Mouse (Mus musculus) heart, embryonic 14.5 days (tissue): ENCODE measurements at regions not wholly inside any gene's neighbourhood (a gene's known extent, or its start where the extent isn't known, plus 50 kb on each side); places are given as distances from the start of the nearest gene placed in this dataset.
A peak's percentile ranks its signal among the peaks of the same experiment; 100 is the strongest.

ENCODE experiments used
- ATAC-seq: fragments of 200-750 bp; cut with Nextera tagmentation; 2 replicates; pipeline ENCODE4 v1.8.0; 2017; ENCODE audit warnings: low read depth, moderate TSS enrichment; ENCODE audit not compliant: insufficient number of reproducible peaks, insufficient read depth, low FRiP score
- H3K27ac ChIP-seq, 2 experiments: fragments of 200-500 bp in 1 of 2; fragments of 300-500 bp in 1 of 2; sonication (generic) in 1 of 2; replicated peaks in 1 of 2; 2 replicates each; pipeline ENCODE4 v1.5.1; 2012 to 2014; ENCODE audit warnings: low read depth in 2 of 2, low read length in 2 of 2, control low read depth in 1 of 2, mild to moderate bottlenecking in 1 of 2, mixed read lengths in 1 of 2; ENCODE audit not compliant: control insufficient read depth in 1 of 2, insufficient read depth in 1 of 2
- H3K27me3 ChIP-seq: fragments of 300-500 bp; sonication (generic); 2 replicates; pipeline ENCODE4 v1.6.1; 2014; ENCODE audit warnings: mild to moderate bottlenecking, low read length, control low read depth; ENCODE audit not compliant: control insufficient read depth, insufficient read depth
- H3K36me3 ChIP-seq: fragments of 300-500 bp; sonication (generic); 2 replicates; pipeline ENCODE4 v1.6.1; 2014; ENCODE audit warnings: mild to moderate bottlenecking, control low read depth, low read length, mixed read lengths; ENCODE audit not compliant: control insufficient read depth, insufficient read depth
- H3K4me1 ChIP-seq, 2 experiments: fragments of 200-500 bp in 1 of 2; fragments of 300-500 bp in 1 of 2; sonication (generic) in 1 of 2; 2 replicates each; pipeline ENCODE4 v1.6.1; 2012 to 2014; ENCODE audit warnings: low read length in 2 of 2, control low read depth in 1 of 2, mixed read lengths in 1 of 2; ENCODE audit not compliant: control insufficient read depth in 2 of 2, insufficient read depth in 2 of 2
- H3K4me2 ChIP-seq: fragments of 300-500 bp; sonication (generic); 2 replicates; pipeline ENCODE4 v1.6.1; 2014; ENCODE audit warnings: mild to moderate bottlenecking, low read length
- H3K4me3 ChIP-seq, 2 experiments: fragments of 200-500 bp in 1 of 2; fragments of 300-500 bp in 1 of 2; sonication (generic) in 1 of 2; 2 replicates each; pipeline ENCODE4 v1.5.1; 2012 to 2014; ENCODE audit warnings: low read length in 2 of 2, mild to moderate bottlenecking in 2 of 2, control low read depth in 1 of 2, low read depth in 1 of 2, moderate library complexity in 1 of 2; ENCODE audit not compliant: control insufficient read depth in 1 of 2, insufficient read depth in 1 of 2
- H3K9ac ChIP-seq: fragments of 300-500 bp; sonication (generic); 2 replicates; pipeline ENCODE4 v1.6.1; 2014; ENCODE audit warnings: mild to moderate bottlenecking, low read length
- H3K9me3 ChIP-seq: fragments of 300-500 bp; sonication (generic); 2 replicates; pipeline ENCODE4 v1.6.1; 2016; ENCODE audit warnings: low read length, control low read depth; ENCODE audit not compliant: control insufficient read depth
- WGBS: fragments of 180-500 bp; shearing (Covaris S2); extraction: QIAGEN DNeasy Blood & Tissue Kit; methylation state at CpG from one replicate; pipeline ENCODE4 v1.1.7; 2014; 5-methylcytosine and 5-hydroxymethylcytosine counted together

DNA sequence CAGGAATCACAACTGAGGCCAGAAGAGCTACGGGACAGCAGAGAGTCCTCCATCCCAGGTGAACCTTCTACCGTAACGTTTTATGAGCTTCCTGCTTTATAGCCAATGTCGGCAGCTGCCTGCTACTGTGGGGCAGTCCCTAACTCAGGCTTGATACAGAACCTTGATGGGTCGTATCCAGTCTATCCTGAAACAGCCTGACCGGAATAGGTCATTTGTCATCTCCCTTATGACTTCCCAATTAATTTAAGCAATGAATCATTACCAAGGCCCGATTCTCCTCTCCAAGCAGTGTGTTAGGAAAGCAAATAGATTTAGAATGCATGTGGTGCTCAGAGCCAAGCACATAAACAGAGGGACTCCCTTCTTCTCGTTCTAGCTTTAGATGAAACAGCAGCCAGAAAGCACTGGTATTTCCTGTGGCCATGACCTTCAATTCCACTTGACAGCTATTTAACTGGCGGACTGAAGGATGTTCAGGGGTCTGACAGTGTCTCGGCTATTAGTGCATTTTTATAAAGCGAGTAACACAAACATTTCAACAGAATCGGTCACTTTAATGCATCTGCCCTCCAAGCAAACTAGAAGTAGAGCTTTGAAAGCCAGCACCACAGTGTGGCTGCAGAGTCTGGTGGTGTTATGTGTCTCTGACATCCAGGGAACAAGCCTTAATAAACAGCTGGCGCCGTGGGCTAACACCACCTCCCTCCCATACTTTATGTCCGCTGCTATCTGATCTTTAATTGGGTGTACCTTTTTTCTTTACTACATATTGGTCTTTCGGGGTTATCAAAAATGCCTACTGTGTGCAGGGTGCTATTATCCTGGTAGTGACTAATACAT is 165.4 kb downstream of the Barhl2 start:
- Histone ChIP-seq H3K4me3 (no peak overlapping the region), H3K9me3 (no peaks in the 10 kb centered on the region), H3K36me3 (no peaks in the 10 kb centered on the region), H3K27me3 (no peaks in the 10 kb centered on the region), H3K4me2 (no peak overlapping the region), H3K4me1 (peaks cover 0 to 6% of the 10 kb centered on the region in 2 experiments; a peak in 2 of 4 replicates), H3K9ac (no peak overlapping the region), H3K27ac (no peak overlapping the region)
- no peak for ATAC-seq
- WGBS = 66% methylated on average over 16 of the region's 16 CpGs

DNA sequence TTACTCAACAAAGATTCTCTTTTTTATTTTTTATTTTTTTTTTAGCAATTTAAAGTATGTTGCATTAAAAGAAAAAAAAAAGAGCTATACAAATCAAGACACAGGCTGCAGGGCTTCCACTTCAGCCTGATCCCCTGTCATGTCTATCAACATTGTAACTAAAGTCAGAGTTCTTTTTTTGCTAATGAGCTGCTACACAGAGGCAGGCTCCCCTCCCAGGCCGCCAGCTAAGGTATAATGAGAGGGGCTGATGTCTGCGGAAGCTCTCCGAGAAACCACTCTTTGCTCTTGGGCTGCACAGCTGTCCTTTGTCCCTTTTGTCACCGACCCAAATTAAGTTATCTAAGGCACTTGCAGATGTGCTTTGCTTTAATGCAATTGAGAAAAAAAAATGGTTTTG is 172.8 kb downstream of the Barhl2 start:
- H3K4me2 ChIP-seq = peak overlapping the region; percentile 53
- no peak for ATAC-seq
- H3K9me3 ChIP-seq = no peaks in the 10 kb centered on the region

DNA sequence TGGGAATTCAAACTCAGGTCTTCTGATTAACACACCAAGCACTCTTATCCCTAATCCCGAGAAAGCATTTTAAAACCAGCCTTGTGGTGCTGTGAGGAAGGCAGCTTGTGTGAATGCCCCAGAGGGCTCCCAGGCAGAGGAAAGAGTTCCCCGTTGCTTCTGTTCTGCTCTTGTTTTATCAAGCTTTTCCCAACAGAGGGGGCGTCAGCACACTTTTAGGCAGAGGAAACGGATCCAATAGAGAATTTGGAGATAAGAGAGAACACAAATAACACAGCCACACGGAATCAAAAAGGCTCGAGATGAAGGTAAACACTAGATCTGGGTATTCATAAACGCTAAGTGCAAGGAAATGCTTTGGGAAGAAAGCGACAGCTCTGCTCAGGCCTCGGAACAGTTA is 173.2 kb downstream of the Barhl2 start:
- 12% methylated on average over 9 of the region's 9 CpGs for WGBS
- ATAC-seq = no peak
- no peaks in the 10 kb centered on the region for H3K9me3 ChIP-seq
- H3K27me3 ChIP-seq = no peaks in the 10 kb centered on the region
- H3K36me3 ChIP-seq = no peaks in the 10 kb centered on the region
- peak overlapping the region; percentile 53 for H3K4me2 ChIP-seq
- H3K9ac ChIP-seq = no peak overlapping the region
- H3K27ac ChIP-seq = no peak overlapping the region
- no peak overlapping the region for H3K4me3 ChIP-seq
- H3K4me1 ChIP-seq = peaks cover 3 to 4% of the 10 kb centered on the region in 2 experiments; a peak in 2 of 4 replicates

More for the DNA sequence above, 172.8 kb downstream of the Barhl2 start:
- Histone ChIP-seq H3K4me3 (no peak overlapping the region), H3K4me1 (peaks cover 3 to 4% of the 10 kb centered on the region in 2 experiments; a peak in 2 of 4 replicates), H3K9ac (no peak overlapping the region), H3K36me3 (no peaks in the 10 kb centered on the region), H3K27ac (no peak overlapping the region), H3K27me3 (no peaks in the 10 kb centered on the region)
- 9% methylated on average over 4 of the region's 4 CpGs for WGBS

DNA sequence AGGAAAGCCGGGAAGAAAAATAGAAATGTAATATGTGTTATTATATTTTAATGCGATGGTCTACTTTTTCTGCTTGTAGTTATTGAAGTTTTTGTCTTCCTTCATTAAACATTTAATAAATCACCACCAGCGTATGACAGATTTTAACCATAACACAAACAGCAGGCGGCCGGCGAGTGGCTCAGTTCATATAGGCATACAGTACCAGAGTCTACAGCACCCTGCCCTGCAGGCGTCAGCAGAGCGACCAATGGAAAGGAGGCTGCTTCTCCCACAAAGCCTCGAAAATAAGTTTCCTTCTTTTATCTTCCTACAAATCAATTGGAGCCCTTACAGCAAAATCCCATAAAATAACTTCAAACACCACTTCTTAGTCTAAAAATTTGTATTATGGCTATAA is 175.3 kb downstream of the Barhl2 start:
- Histone ChIP-seq H3K4me1 (peaks cover 3 to 4% of the 10 kb centered on the region in 2 experiments; a peak in 2 of 4 replicates), H3K4me3 (no peak overlapping the region), H3K9me3 (no peaks in the 10 kb centered on the region), H3K4me2 (no peak overlapping the region), H3K9ac (no peak overlapping the region), H3K27me3 (no peaks in the 10 kb centered on the region), H3K27ac (no peak overlapping the region), H3K36me3 (no peaks in the 10 kb centered on the region)
- 81% methylated on average over 9 of the region's 9 CpGs for WGBS
- no peak for ATAC-seq

DNA sequence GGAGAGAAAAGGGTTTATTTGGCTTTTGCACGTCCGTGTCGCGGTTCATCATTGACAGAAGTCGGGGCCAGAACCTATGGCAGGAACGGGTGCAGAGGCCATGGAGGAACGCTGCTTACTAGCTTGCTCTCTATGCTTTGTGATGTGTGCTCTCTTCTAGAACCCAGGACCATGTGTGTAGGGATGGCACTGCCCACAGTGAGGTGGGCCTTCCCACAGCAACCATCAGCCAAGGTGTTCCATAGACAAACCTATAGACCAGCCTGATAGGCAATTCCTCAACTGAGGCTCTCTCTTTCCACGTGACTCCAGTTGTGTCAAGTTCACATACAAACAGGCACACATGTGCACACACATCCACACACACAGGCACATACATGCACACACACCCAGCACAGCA is 180.2 kb downstream of the Barhl2 start:
- Histone ChIP-seq H3K4me3 (no peak overlapping the region), H3K9me3 (no peaks in the 10 kb centered on the region), H3K4me2 (no peak overlapping the region), H3K27me3 (no peaks in the 10 kb centered on the region), H3K9ac (no peak overlapping the region), H3K36me3 (no peaks in the 10 kb centered on the region), H3K27ac (no peak overlapping the region), H3K4me1 (no peaks in the 10 kb centered on the region)
- 90% methylated on average over 8 of the region's 8 CpGs for WGBS
- ATAC-seq = no peak

DNA sequence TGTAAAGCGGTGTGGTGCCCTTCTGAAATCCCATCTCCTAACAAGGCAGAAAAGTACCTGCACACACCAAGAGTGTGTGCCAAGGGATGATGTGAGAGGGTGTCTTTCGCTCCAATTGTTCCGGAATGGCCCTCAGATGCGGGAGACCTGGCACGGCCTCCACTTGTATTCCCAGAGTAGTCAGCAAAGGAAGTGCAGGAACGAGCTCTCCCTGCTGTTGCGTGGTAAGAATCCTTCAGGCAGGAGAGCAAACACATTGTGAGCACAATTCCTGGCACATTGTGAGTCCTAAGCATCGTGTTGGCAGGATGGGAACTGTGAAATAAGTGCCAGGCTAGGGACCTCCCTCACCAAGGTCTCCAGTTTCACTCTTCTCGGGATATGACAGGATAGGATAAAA is 180.7 kb downstream of the Barhl2 start:
- WGBS = 77% methylated on average over 9 of the region's 9 CpGs

DNA sequence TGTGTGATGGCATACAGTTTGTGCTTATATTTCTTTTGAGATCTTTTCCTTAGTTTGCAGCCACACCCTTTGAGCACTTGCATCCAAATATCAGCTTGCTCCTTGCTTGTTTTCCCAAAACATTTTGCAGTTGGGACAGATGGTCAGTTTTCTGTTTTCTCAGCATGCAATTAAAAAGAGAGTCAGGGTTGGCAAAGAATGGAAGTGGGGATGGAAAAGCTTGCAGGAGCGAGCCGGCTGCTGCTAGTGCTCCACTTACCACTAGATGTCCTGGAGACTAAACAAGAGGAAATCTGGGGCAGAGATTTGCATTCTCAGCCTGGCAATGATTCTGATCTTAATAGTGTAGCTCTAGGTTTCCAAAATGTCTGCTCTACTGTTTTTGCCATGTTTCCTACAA is 181.8 kb downstream of the Barhl2 start:
- H3K4me2 ChIP-seq = no peak overlapping the region
- no peak overlapping the region for H3K4me3 ChIP-seq
- no peak for ATAC-seq
- H3K4me1 ChIP-seq = no peaks in the 10 kb centered on the region
- no peaks in the 10 kb centered on the region for H3K36me3 ChIP-seq
- 24% methylated on average over 2 of the region's 2 CpGs for WGBS
- H3K27me3 ChIP-seq = no peaks in the 10 kb centered on the region
- H3K9ac ChIP-seq = no peak overlapping the region
- H3K27ac ChIP-seq = no peak overlapping the region
- no peaks in the 10 kb centered on the region for H3K9me3 ChIP-seq

More for the DNA sequence above, 180.7 kb downstream of the Barhl2 start:
- Histone ChIP-seq H3K4me1 (no peaks in the 10 kb centered on the region), H3K36me3 (no peaks in the 10 kb centered on the region), H3K4me2 (no peak overlapping the region), H3K4me3 (no peak overlapping the region), H3K9ac (no peak overlapping the region), H3K27me3 (no peaks in the 10 kb centered on the region), H3K27ac (no peak overlapping the region), H3K9me3 (no peaks in the 10 kb centered on the region)
- no peak for ATAC-seq

DNA sequence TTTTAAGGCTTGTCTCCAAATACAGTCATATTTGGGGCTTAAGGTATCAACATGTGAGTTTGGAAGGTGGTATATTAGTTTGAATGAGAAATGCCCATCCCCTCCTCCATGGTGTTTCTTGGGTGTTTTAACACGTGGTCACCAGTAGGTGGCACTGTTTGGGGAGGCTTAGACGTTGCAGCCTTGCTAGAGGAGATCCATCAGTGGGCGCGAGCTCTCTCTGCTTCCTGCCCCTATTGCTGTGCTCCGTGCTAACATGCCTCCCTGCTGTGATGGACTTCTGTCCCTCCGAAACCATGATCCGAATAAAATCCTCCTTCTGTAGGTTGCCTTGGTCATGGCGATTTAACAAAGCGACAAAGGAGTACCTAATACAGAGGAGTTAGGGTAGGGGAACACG is 183.3 kb downstream of the Barhl2 start:
- no peaks in the 10 kb centered on the region for H3K27me3 ChIP-seq
- no peak overlapping the region for H3K9ac ChIP-seq
- ATAC-seq = no peak
- H3K27ac ChIP-seq = no peak overlapping the region
- H3K9me3 ChIP-seq = no peaks in the 10 kb centered on the region
- H3K4me3 ChIP-seq = no peak overlapping the region
- no peaks in the 10 kb centered on the region for H3K36me3 ChIP-seq
- no peak overlapping the region for H3K4me2 ChIP-seq
- H3K4me1 ChIP-seq = no peaks in the 10 kb centered on the region
- WGBS = 26% methylated on average over 10 of the region's 10 CpGs
